Mouse (Mus musculus) neural tube, embryonic 13.5 days (tissue): ENCODE measurements at regions not wholly inside any gene's neighbourhood (a gene's known extent, or its start where the extent isn't known, plus 50 kb on each side); places are given as distances from the start of the nearest gene placed in this dataset.
A peak's percentile ranks its signal among the peaks of the same experiment; 100 is the strongest.

Experiments
- ATAC-seq: fragments of 200-750 bp; cut with Nextera tagmentation; 2 replicates; pipeline ENCODE4 v1.8.0; 2017; ENCODE audit warnings: low read depth, mild to moderate bottlenecking, moderate TSS enrichment, moderate library complexity
- H3K27ac ChIP-seq: fragments of 300-500 bp; sonication (generic); replicated peaks from 2 replicates; pipeline ENCODE4 v1.5.1; 2015; ENCODE audit warnings: moderate library complexity, mild to moderate bottlenecking, inconsistent platforms
- H3K27me3 ChIP-seq: fragments of 300-500 bp; sonication (generic); 2 replicates; pipeline ENCODE4 v1.6.1; 2015; ENCODE audit warnings: mild to moderate bottlenecking, inconsistent platforms
- H3K36me3 ChIP-seq: fragments of 300-500 bp; sonication (generic); 2 replicates; pipeline ENCODE4 v1.6.1; 2015; ENCODE audit warnings: mild to moderate bottlenecking, inconsistent platforms
- H3K4me1 ChIP-seq: fragments of 300-500 bp; sonication (generic); replicated peaks from 2 replicates; pipeline ENCODE4 v1.6.1; 2015; ENCODE audit warnings: inconsistent platforms
- H3K4me2 ChIP-seq: fragments of 300-500 bp; sonication (generic); 2 replicates; pipeline ENCODE4 v1.6.1; 2015; ENCODE audit warnings: inconsistent platforms, mild to moderate bottlenecking, moderate library complexity
- H3K4me3 ChIP-seq: fragments of 300-500 bp; sonication (generic); 2 replicates; pipeline ENCODE4 v1.5.1; 2015; ENCODE audit warnings: mild to moderate bottlenecking, inconsistent platforms
- H3K9ac ChIP-seq: fragments of 300-500 bp; sonication (generic); 2 replicates; pipeline ENCODE4 v1.6.1; 2015; ENCODE audit warnings: moderate library complexity, mild to moderate bottlenecking, inconsistent platforms
- H3K9me3 ChIP-seq: fragments of 300-500 bp; sonication (generic); 2 replicates; pipeline ENCODE4 v1.6.1; 2016; ENCODE audit warnings: inconsistent platforms
- WGBS: fragments of 180-500 bp; shearing (Covaris S2); methylation state at CpG from one replicate; pipeline ENCODE4 v1.1.7; 2015; 5-methylcytosine and 5-hydroxymethylcytosine counted together

DNA sequence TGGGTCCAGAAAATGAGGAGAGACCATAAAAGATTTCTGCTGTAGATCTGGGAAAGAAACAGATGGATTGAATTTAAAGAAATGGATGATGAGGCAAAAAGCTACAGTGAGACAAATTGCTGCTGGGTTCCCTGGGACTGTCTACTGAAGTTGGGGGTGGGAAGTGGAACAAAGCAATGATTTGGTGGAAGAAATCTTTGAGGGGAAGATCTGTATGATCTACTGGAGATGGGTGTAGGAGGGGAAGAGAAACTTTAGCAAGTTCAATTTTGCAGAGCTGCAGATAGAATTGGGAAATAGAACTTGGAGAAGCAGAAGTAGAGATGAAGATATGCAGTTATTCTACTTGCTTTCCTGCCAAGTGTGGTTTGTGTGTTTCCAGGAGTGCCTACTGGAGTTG lies 5478.8 kb downstream of the 9330182O14Rik start:
- Histone ChIP-seq H3K9me3 (no peaks in the 10 kb centered on the region), H3K9ac (no peak overlapping the region), H3K27ac (no peak overlapping the region), H3K27me3 (no peaks in the 10 kb centered on the region), H3K36me3 (no peaks in the 10 kb centered on the region), H3K4me3 (no peak overlapping the region), H3K4me2 (no peak overlapping the region), H3K4me1 (no peaks in the 10 kb centered on the region)
- no peak for ATAC-seq

DNA sequence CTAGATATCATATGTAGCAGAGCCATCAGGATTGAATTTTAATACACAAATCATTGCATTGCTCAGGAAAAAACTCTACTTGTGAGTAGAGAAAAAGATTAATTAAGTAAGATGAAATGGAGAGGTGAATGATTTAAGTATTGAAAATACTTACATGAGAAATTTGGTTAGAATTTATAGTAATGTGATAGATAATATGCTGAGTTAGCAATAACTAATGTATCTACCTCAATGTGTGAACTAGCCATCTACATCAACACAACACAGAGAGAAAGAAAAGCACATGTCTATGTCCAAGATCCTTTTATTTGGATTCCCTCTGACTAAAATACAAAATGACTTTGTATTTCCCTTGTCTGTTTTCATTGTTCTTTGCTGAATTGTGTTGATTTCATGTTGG lies 5512.1 kb downstream of the 9330182O14Rik start:
- Histone ChIP-seq H3K4me2 (no peak overlapping the region), H3K27me3 (no peaks in the 10 kb centered on the region), H3K9me3 (no peaks in the 10 kb centered on the region), H3K36me3 (no peaks in the 10 kb centered on the region), H3K9ac (no peak overlapping the region), H3K4me3 (no peak overlapping the region), H3K27ac (no peak overlapping the region), H3K4me1 (no peaks in the 10 kb centered on the region)
- ATAC-seq: no peak

GRCm38 (mm10) chr15:45663601-45664000 lies 5529.4 kb downstream of the 9330182O14Rik start:
- no peak overlapping the region for H3K4me3 ChIP-seq
- no peak for ATAC-seq
- no peaks in the 10 kb centered on the region for H3K36me3 ChIP-seq
- no peak overlapping the region for H3K9ac ChIP-seq
- H3K4me2 ChIP-seq: no peak overlapping the region
- WGBS: 81% methylated on average over 3 of the region's 3 CpGs
- no peak overlapping the region for H3K27ac ChIP-seq
- H3K9me3 ChIP-seq: no peaks in the 10 kb centered on the region
- no peaks in the 10 kb centered on the region for H3K4me1 ChIP-seq
- H3K27me3 ChIP-seq: no peaks in the 10 kb centered on the region

DNA sequence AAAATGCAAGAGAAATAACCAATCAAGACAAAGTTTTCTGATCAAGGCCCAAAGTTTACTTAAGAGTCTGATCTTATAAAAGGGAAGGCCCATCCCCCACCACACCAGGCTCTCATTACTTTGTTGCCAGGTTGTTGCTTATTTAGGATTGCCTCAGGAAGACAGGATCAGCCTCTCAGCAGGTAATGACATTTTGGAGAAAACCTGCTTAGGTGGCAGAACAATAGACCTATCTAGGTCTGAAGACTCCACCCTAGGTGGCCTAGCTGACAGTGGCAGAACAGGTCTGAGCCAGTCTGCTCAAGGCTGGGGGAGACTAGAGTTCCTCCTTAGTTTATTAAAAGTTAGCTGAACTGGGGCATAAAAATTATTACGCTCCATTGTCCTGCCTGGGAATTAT lies 5555.3 kb downstream of the 9330182O14Rik start:
- H3K4me1 ChIP-seq: no peaks in the 10 kb centered on the region
- H3K9ac ChIP-seq: no peak overlapping the region
- H3K4me2 ChIP-seq: no peak overlapping the region
- ATAC-seq: no peak
- no peaks in the 10 kb centered on the region for H3K36me3 ChIP-seq
- H3K27me3 ChIP-seq: no peaks in the 10 kb centered on the region
- no peak overlapping the region for H3K4me3 ChIP-seq
- H3K27ac ChIP-seq: no peak overlapping the region
- WGBS: 100% methylated on average over 1 of the region's 1 CpGs
- peaks cover 10% of the 10 kb centered on the region for H3K9me3 ChIP-seq

GRCm38 (mm10) chr15:45690026-45690425 lies 5555.9 kb downstream of the 9330182O14Rik start:
- Histone ChIP-seq H3K36me3 (no peaks in the 10 kb centered on the region), H3K4me3 (no peak overlapping the region), H3K9ac (no peak overlapping the region), H3K27ac (no peak overlapping the region), H3K27me3 (no peaks in the 10 kb centered on the region), H3K9me3 (peaks cover 10% of the 10 kb centered on the region), H3K4me1 (no peaks in the 10 kb centered on the region), H3K4me2 (no peak overlapping the region)
- ATAC-seq: no peak

GRCm38 (mm10) chr15:45711109-45711508 lies 5576.9 kb downstream of the 9330182O14Rik start:
- Histone ChIP-seq H3K4me1 (no peaks in the 10 kb centered on the region), H3K27me3 (no peaks in the 10 kb centered on the region), H3K36me3 (no peaks in the 10 kb centered on the region), H3K9ac (no peak overlapping the region), H3K27ac (no peak overlapping the region), H3K9me3 (no peaks in the 10 kb centered on the region), H3K4me3 (no peak overlapping the region), H3K4me2 (no peak overlapping the region)
- peak; percentile 47; the same call in 1 of the 2 replicates for ATAC-seq
- 34% methylated on average over 2 of the region's 2 CpGs for WGBS

GRCm38 (mm10) chr15:45730370-45731153 lies 5596.4 kb downstream of the 9330182O14Rik start:
- no peaks in the 10 kb centered on the region for H3K27me3 ChIP-seq
- WGBS: 37% methylated on average over 3 of the region's 3 CpGs

DNA sequence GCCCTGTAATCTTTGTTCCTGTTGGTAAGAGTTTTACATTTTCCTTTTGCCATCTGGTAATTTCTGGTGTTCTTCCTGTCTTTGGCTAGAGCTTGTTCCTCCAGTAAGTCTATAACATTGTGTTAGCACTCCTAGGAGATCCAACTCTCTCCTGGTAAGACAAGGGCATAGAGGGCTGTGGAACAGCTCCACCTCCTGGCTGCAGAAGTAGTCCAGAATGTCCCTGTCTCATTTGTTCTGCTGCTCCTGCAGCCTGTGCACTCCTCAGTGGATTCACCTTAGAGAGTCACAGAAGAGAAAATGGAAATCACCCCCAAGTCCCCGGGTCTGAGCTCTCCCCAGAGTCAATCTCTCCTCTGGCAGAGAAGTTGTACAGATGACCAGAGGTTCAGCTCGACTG lies 5629.1 kb downstream of the 9330182O14Rik start:
- no peak overlapping the region for H3K27ac ChIP-seq
- no peaks in the 10 kb centered on the region for H3K9me3 ChIP-seq
- ATAC-seq: no peak
- H3K27me3 ChIP-seq: no peaks in the 10 kb centered on the region
- H3K4me1 ChIP-seq: no peaks in the 10 kb centered on the region
- 57% methylated on average over 2 of the region's 2 CpGs for WGBS
- no peaks in the 10 kb centered on the region for H3K36me3 ChIP-seq
- H3K9ac ChIP-seq: no peak overlapping the region
- no peak overlapping the region for H3K4me2 ChIP-seq
- no peak overlapping the region for H3K4me3 ChIP-seq

More at GRCm38 (mm10) chr15:45730370-45731153, 5596.4 kb downstream of the 9330182O14Rik start:
- Histone ChIP-seq H3K36me3 (no peaks in the 10 kb centered on the region), H3K4me3 (no peak overlapping the region), H3K4me2 (no peak overlapping the region), H3K9me3 (no peaks in the 10 kb centered on the region), H3K4me1 (no peaks in the 10 kb centered on the region; the same call in 1 of the 2 replicates), H3K9ac (no peak overlapping the region), H3K27ac (0 out of 2 replicates have a peak overlapping the region, but pooled peaks have one; percentile 46)
- peak; percentile 97 for ATAC-seq
